Mouse (Mus musculus): ENCODE measurements around the gene Fbn1. TPM values are rescaled to one million over a fixed set of nuclear protein-coding genes. Genes with fewer than 3 reads are reported as not detected.

Fbn1 gene
- under 1 TPM; 0.20 to 0.26 TPM for total RNA-seq (2023)

GRCm38 (mm10) chr2:125507893-125508292, at the start of gene Fbn1:
Gene Fbn1 (minus strand): TSS chr2:125507993.

DNA sequence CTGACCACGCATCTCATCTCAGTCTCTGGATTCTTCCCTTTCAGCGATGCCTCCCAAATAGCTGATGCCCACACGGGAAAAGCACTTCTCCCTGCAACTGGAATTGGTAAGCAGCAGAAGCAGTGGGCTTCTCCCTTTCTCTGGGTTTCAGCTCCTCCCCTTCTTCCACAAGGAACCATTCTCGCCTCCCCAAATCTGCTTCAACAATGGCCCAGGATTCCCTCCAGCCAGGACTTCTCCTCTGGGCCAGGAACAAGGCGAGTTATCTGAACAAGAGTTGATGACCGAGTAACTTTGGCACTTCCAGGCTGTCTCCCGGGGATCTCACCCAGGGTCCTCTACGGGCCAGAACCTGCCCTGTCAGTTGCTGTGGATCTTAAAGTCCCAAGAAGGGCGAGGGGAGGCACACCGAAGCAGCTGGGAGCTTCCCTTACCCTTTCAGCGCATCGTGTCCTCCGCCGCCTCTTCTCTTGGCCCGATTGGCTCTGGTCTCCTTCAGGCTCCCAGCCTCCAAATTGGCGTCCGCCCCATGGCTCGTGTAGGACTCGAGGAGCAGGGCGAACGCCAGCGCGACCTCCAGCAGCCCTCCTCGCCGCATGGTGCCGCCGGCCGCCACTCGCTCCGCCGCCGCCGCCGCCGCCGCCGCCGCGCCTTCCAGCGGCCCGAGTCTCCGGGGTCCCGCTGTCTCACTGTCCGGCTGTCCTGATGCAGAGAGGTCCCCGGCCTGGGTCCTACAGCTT, 2.6 kb downstream of the Fbn1 start, which contains the start of gene Gm9913:
Gene Gm9913 (plus strand): TSS at position 84 of the 740 bp plus-strand sequence.

Other genes starting within 250 kb of the Fbn1 start
- gene Gm9913, start 2.9 kb downstream of the Fbn1 start, total RNA-seq (2023): not detected
- gene Cep152, start 117.1 kb upstream of the Fbn1 start, total RNA-seq (2023): 10 to 100 TPM; 12.2 to 12.9 TPM
- 10 to 100 TPM; 30.2 to 32.1 TPM for gene Eid1, start 165.1 kb upstream of the Fbn1 start, total RNA-seq (2023)
- gene Shc4, start 216.2 kb upstream of the Fbn1 start, total RNA-seq (2023): under 1 TPM in 1 of 2 experiments, not detected in 1; 0.33 TPM